Comparison of ENCODE assay signal across 1 mouse cellular context in genomic region chr13:31924506-31924905, GRCm38 (mm10).
TF ChIP-seq lines count a peak whose summit lies in the region.

No protein-coding gene starts in this region.

TF ChIP-seq in MEL, 35 proteins besides CTCF, POLR2A, EP300 and RAD21 (continued from another document):
- TF ChIP-seq TAL1 (IDR thresholded peaks at IDR 0.05; ENCODE audit: low read length) (peak; percentile 61), GABPA (IDR thresholded peaks at IDR 0.05; ENCODE audit: low read depth, low read length) (no peak), UBTF (IDR thresholded peaks at IDR 0.05; ENCODE audit: borderline replicate concordance, insufficient read depth, low read depth, low read length) (no peak), MYC (IDR thresholded peaks at IDR 0.05; ENCODE audit: low read depth, low read length) (no peak), USF1 (IDR thresholded peaks at IDR 0.05; ENCODE audit: low read depth, low read length) (no peak), MAFK (IDR thresholded peaks at IDR 0.05; ENCODE audit: borderline replicate concordance, low read depth, low read length) (no peak), CHD2 (IDR thresholded peaks at IDR 0.05; ENCODE audit: low read length) (no peak), ZKSCAN1 (IDR thresholded peaks at IDR 0.05; ENCODE audit: low read depth, low read length) (no peak), NELFE (IDR thresholded peaks at IDR 0.05; ENCODE audit: low read depth, low read length) (no peak), CHD1 (IDR thresholded peaks at IDR 0.05; ENCODE audit: low read depth, low read length) (no peak), ZC3H11A (IDR thresholded peaks at IDR 0.05; ENCODE audit: low read depth, low read length) (no peak), KAT2A (conservative IDR thresholded peaks at IDR 0.05; ENCODE audit: low read depth, low read length) (no peak), GATA1 (IDR thresholded peaks at IDR 0.05; ENCODE audit: low read depth, low read length) (peak; percentile 94), NRF1 (IDR thresholded peaks at IDR 0.05; ENCODE audit: insufficient read depth, low read depth, low read length, poor library complexity, severe bottlenecking) (no peak)
